ENCODE assay signal across 15 mouse cellular contexts in genomic region chr11:32715970-32716369, GRCm38 (mm10).
"Had no signal": no experiment of that assay in that cellular context is flagged by ENCODE, and none has a peak within 500 bp of the region (broad histone marks: within the 10 kb centered on the region; RNA-seq: fewer than 3 reads in every experiment).

No protein-coding gene starts in this region.

- H3K4me1 ChIP-seq: liver, embryonic 13.5 days; neural tube, embryonic 12.5 days had no signal

- H3K27me3 ChIP-seq: liver, embryonic 13.5 days; neural tube, embryonic 12.5 days; neural tube, embryonic 15.5 days had no signal

- H3K27ac ChIP-seq: kidney, postnatal 0 days; left cerebral cortex, adult 2 months; liver, embryonic 13.5 days; neural tube, embryonic 12.5 days; neural tube, embryonic 15.5 days; stomach, postnatal 0 days had no signal

- H3K9ac ChIP-seq: liver, embryonic 13.5 days; neural tube, embryonic 12.5 days; neural tube, embryonic 15.5 days had no signal

- H3K4me2 ChIP-seq: liver, embryonic 13.5 days; midbrain, embryonic 11.5 days; neural tube, embryonic 12.5 days; neural tube, embryonic 15.5 days had no signal

- DNase-seq: layer of hippocampus, postnatal 36 days; liver, embryonic 13.5 days; lung, adult 2 months; lung, postnatal 14 days; lung, postnatal 4 days; midbrain, embryonic 14.5 days; thymus, adult 2 months; thymus, postnatal 14 days; thymus, postnatal 4 days had no signal

- H3K9me3 ChIP-seq: liver, embryonic 13.5 days; neural tube, embryonic 12.5 days; neural tube, embryonic 15.5 days had no signal

- H3K4me3 ChIP-seq: left cerebral cortex, adult 2 months; liver, embryonic 13.5 days; neural tube, embryonic 12.5 days; neural tube, embryonic 15.5 days had no signal
